Mouse (Mus musculus): ENCODE results near the gene Tex261.
"Not testable (repeated sequence)": the region's sequence is repeated elsewhere in the genome, so short reads cannot be mapped to it uniquely, and the experiment has no call there.

Tex261 gene

DNA sequence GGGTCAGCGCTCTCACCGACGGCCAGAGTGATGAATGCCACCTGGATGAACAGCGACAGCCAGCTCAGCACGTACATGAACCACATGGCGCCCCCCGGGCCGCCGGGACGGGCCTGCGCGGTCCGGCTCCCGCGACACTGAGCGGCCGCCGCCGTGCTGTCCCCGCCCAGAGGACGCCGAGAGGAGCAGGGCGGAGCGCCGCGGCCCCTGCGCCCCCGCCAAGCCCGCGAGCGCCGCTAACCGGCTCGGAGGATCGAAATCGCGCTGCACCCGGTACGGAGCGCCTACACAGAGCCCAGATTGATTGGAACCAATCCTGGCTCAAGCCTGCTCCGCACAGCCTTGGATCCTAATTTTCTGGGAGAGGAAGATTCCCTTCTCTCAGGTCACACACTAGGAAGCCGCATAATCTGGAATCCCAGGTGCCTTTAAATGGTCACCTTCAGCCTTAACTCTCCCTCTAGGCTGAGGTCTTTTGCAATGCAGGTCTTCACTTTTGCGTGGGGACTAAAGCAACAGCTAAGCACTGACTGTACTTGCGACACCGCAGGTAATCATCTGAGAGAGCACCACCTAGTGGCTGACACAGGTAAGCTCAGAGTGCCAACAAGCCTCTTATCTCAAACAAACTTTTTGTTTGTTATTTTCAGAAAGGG lies at the start of gene Tex261:
Tex261 (minus strand) TSS at position 176 of the 656 bp plus-strand sequence.
- peak; percentile 90 to 94 for DNase-seq

- DNase-seq, result no peak
Measured at GRCm38 (mm10) chr6:83821856-83822255, 46.2 kb upstream of the Tex261 start.

DNA sequence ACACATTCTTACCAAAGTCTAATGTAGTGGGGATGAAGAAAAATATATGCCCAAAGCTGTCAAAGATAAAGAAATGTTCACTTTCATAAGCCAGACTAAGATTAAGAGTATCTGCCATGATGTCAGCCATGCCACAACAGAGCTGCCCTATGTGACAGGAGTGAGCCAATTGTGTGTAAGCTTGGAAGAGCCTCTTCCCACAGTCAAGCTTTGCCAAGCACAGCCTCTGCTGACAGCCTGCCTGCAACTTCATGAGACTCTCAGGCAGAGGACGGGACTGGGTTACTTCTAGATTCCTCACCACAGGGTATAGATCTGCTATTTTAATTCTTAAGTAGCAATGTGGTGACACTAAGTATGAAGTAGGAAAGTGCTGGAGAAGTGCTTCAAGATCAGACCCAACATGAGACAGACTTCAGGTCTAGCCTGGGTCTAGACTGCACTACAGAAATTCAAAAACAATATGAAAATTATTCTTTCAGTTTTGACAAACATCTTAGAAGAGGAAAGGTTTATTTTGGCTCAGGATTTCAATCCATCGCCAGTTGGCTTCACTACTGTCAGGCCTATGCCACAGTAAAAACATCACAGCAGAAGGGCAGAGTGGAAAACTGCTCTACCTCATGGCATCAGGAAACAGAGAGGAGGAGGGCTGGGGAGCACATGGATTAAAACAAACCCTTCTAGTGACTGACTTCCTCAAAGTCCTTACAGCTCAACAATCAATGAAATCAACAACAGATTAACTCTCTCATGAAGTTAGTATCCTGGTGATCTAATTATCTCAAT lies 45.3 kb upstream of the Tex261 start:
- no peak for DNase-seq

DNA sequence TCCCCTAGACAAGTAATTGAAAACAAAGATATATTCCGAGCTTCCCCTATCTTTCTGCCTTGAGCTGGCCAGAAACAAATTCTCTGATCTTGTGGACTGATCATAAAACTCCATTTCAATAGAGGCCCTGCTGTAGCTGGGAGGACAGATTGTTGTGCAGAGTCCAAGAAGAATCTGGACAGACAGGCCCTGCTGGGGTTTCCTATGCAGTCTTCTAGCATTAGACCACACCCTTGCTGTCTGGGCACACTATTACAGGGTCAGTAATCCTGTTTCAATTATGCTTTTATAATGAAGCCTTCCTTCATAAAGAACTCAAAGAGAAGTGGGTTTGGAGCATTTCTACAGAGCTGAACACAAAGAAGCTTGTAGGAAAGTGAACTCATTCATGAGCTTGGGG lies 43.4 kb upstream of the Tex261 start:
- DNase-seq, result no peak

- no peak for DNase-seq
Measured at GRCm38 (mm10) chr6:83815801-83816200, 40.2 kb upstream of the Tex261 start.

DNA sequence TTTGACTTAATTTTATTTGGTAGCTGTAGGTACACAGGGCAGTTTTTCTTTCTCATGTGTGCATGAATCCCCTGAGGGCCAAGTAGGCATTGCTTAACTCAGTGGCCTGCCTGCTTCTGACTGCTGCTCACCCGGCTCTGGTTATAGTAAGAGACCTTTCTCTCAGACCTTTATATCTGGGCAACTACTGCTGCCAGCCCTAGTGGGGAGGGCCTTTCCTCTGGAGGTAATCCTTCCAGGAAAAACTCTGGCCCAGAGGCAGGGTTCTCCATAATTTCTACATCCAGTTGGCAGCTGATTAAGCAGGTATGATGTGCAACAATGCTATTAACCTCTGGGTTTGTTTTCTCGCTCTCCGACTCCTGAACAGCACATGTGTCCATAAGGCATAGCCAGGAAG lies 27.2 kb upstream of the Tex261 start:
- no peak for DNase-seq

GRCm38 (mm10) chr6:83802033-83802432 lies 26.4 kb upstream of the Tex261 start:
- no peak for DNase-seq

GRCm38 (mm10) chr6:83796686-83797085 lies 21.1 kb upstream of the Tex261 start:
- DNase-seq, result peak; percentile 51 to 60

DNA sequence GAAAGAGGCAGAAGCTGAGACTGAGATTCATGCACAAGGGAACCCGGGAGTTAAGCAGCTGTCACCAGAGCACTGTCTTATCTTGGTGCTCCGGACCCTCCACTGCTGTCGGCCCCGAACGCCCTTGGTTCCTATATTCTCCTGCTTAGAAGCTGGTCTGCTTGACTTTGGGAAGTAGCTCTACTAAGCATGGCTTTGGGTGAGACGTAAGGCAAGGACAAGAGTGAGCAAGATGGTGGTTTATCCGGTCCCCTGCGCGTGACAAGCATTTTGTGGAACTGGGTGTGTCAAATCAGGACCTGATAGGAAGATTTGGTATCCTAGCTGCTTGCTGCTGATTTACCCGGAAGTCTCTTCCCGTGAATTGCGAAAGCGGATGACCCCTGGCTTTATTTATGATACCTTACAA lies 19.9 kb upstream of the Tex261 start:
- DNase-seq, result peak; percentile 48 to 50

DNA sequence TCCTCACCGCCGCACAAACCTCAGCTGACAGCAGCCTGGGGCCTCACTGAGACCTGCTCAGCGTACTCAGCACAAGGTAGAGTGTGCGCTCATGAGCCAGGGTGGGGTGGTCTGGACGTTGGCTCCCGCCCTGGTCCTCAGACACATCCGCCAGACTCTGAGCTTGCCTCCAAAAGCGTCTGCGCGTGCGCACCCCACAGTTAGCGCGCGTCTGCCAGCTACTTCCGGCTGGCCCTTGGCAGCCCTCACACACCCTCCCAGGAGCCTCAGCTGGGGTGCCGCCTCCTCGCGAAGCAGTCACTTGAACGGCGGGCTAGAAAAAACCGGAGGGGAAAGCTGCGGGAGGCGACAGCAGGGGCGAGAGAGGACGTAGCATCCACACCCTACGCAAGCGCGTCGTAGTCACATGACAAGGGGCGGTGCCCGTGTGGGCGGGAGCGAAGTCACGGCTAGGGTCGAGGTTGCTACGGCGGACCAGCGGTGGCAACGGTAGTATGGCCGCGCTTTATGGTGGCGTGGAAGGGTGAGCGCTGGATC lies 19.2 kb upstream of the Tex261 start, which contains the start of gene Nagk:
Nagk (plus strand) TSS at position 223 of the 537 bp plus-strand sequence.
- peak; percentile 95 to 98 for DNase-seq

DNA sequence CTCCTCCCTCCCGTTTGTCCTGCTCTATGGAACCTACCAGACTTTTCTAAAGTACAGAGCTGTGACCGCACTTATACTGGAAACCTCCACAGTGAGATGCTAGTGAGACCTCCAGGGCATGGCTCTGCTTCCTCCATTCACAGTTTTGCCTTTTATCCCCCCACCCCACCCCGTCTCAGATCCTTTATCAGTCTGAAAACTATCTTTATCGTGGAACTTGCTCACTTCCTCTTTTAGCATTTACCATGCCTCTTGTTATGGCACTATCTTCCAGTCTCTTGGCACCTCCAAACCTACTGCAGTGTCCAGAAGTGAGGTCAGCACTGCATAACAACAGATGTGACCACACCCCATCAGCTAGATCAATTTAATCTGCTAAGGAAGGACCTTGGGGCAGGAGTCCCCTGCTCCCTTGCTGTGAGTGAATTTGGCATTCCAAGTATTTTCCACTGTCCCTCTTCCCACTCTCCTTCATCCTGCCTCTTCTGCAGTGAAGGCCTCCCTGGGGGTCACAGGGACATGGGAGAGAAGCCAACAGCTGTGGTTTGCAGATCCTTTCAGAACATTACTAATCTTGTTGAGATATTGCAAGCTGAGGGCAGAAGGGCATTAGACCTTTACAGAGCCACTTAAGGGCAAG lies 15.8 kb upstream of the Tex261 start:
- DNase-seq, result no peak

DNA sequence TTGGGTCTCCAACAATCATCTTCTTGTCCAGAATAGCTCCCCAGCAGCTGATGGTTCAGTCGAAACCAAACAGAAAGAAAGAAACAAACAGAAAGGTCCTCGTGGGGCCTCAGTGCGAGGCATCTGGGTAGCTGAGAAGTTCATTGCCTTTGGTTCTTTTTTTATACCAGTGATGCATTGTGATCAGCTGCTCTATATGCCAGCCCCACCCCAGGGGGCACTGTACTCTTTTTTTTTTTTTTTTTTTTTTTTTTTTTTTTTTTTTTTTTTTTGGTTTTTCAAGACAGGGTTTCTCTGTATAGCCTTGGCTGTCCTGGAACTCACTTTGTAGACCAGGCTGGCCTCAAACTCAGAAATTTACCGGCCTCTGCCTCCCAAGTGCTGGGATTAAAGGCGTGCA lies 14.9 kb upstream of the Tex261 start:
- not testable (repeated sequence) for DNase-seq

DNA sequence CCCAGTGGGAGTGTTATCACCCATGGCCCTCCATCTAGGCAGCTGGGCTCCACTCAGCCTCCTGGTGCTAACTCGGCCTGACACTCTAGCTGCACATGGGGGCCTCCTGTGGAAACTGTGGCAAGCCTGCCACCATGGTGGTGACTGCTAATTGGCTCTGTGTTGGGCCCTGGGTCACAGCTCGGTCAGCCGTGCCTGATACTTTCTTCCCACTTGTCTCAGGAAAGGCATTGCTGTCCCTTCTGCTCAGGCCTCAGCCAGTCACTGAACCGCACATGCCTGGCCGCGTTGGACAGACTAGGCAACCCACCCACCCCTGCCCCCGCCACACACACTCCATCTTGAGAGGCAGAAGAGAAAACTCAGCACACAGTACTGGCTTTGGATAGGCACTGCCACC lies 12.9 kb upstream of the Tex261 start:
- DNase-seq, result no peak

- no peak for DNase-seq
Measured at GRCm38 (mm10) chr6:83786426-83786825, 10.8 kb upstream of the Tex261 start.

GRCm38 (mm10) chr6:83779026-83779425 lies 3.4 kb upstream of the Tex261 start:
- peak; percentile 49 to 75 for DNase-seq

DNA sequence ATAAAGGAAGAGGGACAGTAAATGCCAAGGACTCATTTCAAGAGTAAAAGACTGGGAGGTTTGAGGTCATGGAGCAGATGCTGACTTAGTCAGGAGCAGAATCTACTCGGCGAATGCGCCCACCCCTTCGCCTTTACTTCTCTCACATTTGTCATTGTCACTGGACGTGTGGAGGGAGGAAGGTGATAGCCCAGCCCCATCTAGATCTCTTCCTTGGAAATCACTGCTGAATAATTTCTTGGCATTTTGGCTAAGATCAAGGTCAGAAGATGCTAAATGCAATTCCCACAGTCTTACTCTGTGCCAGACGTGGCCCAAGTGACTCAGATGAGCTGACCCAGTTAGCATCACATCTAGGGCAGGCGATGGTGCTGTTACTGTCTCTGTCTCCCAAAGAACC lies 2.7 kb upstream of the Tex261 start:
- no peak for DNase-seq

- peak in 1 of 2 experiments; percentile 19 for DNase-seq
Measured at GRCm38 (mm10) chr6:83774781-83775563, 641 bp downstream of the Tex261 start.

- no peak for DNase-seq
Measured at GRCm38 (mm10) chr6:83774126-83774525, 1.5 kb downstream of the Tex261 start.

- no peak for DNase-seq
Measured at GRCm38 (mm10) chr6:83768485-83768884, 7.1 kb downstream of the Tex261 start.

GRCm38 (mm10) chr6:83766982-83767381 lies 8.6 kb downstream of the Tex261 start:
- DNase-seq, result no peak

DNA sequence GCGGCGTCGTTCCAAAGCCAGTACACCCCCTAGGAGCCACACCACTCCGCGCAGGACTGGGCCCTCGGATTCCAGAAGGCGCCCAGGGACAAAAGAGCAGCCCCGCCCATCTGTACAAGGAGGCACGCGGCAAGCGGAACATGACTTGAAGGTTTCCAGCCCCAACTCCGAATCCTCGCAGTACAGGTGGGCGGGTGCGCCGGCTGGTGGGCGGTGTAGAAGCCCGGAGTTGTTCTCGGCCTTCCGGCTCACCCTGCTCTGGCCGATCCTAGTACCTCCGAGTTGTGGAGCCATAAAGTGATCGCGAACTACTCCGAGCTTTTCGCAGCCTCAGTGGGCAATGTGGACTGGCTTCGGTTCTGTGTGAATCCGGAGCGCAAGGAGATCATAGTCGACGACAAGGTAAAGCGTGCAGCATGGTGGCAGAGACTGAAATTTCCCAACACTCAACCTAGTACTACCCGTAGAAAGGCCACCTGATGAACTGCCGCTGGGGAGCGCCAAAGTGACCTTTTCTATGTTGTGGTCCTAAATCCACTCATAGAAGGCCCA lies 12.7 kb downstream of the Tex261 start:
- peak; percentile 46 to 63 for DNase-seq

DNA sequence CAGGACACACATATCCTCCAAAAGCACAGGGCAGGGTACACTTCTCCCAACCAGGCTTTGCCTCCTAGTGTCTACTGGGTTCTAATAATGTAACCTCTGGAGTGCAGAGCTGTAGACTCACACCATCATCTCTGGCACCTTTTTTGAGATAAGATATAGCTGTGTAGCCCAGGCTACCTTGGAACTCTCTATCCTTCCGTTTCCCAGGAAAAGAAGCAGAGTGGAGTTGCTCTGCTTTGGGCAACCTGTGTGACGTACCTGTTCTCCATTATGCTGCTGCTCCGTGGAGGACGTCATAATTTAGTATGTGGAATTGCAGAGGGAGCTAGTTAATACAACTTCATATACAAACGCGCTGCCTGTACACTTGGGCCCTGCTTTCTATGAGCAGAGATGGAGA lies 13.3 kb downstream of the Tex261 start, which contains the start of gene Ankrd53:
Ankrd53 (plus strand) TSS at position 301 of the 400 bp plus-strand sequence.
- DNase-seq, result no peak

Measured in kidney, postnatal 36 days (tissue).